Mouse (Mus musculus): ENCODE measurements at regions not wholly inside any gene's neighbourhood (a gene's known extent, or its start where the extent isn't known, plus 50 kb on each side); places are given as distances from the start of the nearest gene placed in this dataset.

- DNase-seq, result no peak
- intact Hi-C loops (cut with DNase I), result no loop called here
Measured at GRCm38 (mm10) chr1:71784880-71785279, 131.9 kb upstream of the Fn1 start.

GRCm38 (mm10) chr1:71778292-71778691 lies 125.3 kb upstream of the Fn1 start:
- DNase-seq, result no peak
- intact Hi-C loops (cut with DNase I), result no loop called here

- intact Hi-C loops (cut with DNase I), result no loop called here
- no peak for DNase-seq
Measured at GRCm38 (mm10) chr1:71775865-71776501, 123.0 kb upstream of the Fn1 start.

GRCm38 (mm10) chr1:71772526-71772925 lies 119.5 kb upstream of the Fn1 start:
- DNase-seq, result no peak
- intact Hi-C loops (cut with DNase I), result no loop called here

GRCm38 (mm10) chr1:71771798-71772197 lies 118.8 kb upstream of the Fn1 start:
- DNase-seq, result no peak
- intact Hi-C loops (cut with DNase I), result no loop called here

- DNase-seq, result no peak
- intact Hi-C loops (cut with DNase I), result no loop called here
Measured at GRCm38 (mm10) chr1:71769595-71769994, 116.6 kb upstream of the Fn1 start.

- intact Hi-C loops (cut with DNase I), result no loop called here
- DNase-seq, result no peak
Measured at GRCm38 (mm10) chr1:71767705-71768104, 114.7 kb upstream of the Fn1 start.

GRCm38 (mm10) chr1:71767076-71767475 lies 114.1 kb upstream of the Fn1 start:
- intact Hi-C loops (cut with DNase I), result no loop called here
- DNase-seq, result no peak

- no peak for DNase-seq
- intact Hi-C loops (cut with DNase I), result no loop called here
Measured at GRCm38 (mm10) chr1:71764951-71765350, 112.0 kb upstream of the Fn1 start.

GRCm38 (mm10) chr1:71763530-71763929 lies 110.5 kb upstream of the Fn1 start:
- intact Hi-C loops (cut with DNase I), result no loop called here
- DNase-seq, result no peak

GRCm38 (mm10) chr1:71760342-71760741 lies 107.3 kb upstream of the Fn1 start:
- DNase-seq, result no peak
- intact Hi-C loops (cut with DNase I), result no loop called here

- intact Hi-C loops (cut with DNase I), result no loop called here
- no peak for DNase-seq
Measured at GRCm38 (mm10) chr1:71757236-71757635, 104.2 kb upstream of the Fn1 start.

- intact Hi-C loops (cut with DNase I), result no loop called here
- DNase-seq, result no peak
Measured at GRCm38 (mm10) chr1:71756159-71756558, 103.2 kb upstream of the Fn1 start.

GRCm38 (mm10) chr1:71755435-71755834 lies 102.4 kb upstream of the Fn1 start:
- DNase-seq, result no peak
- intact Hi-C loops (cut with DNase I), result no loop called here

- no peak for DNase-seq
- intact Hi-C loops (cut with DNase I), result no loop called here
Measured at GRCm38 (mm10) chr1:71752351-71752750, 99.4 kb upstream of the Fn1 start.

GRCm38 (mm10) chr1:71751601-71752000 lies 98.6 kb upstream of the Fn1 start:
- intact Hi-C loops (cut with DNase I), result no loop called here
- DNase-seq, result no peak

- intact Hi-C loops (cut with DNase I), result no loop called here
Measured at GRCm38 (mm10) chr1:71735606-71736005, 82.6 kb upstream of the Fn1 start.

GRCm38 (mm10) chr1:71731623-71732022 lies 78.6 kb upstream of the Fn1 start:
- intact Hi-C loops (cut with DNase I), result no loop called here
- no peak for DNase-seq

More at GRCm38 (mm10) chr1:71735606-71736005, 82.6 kb upstream of the Fn1 start:
- no peak for DNase-seq

GRCm38 (mm10) chr1:71731011-71731410 lies 78.0 kb upstream of the Fn1 start:
- intact Hi-C loops (cut with DNase I), result no loop called here
- DNase-seq, result no peak

GRCm38 (mm10) chr1:71728852-71729347 lies 75.9 kb upstream of the Fn1 start:
- intact Hi-C loops (cut with DNase I), result no loop called here
- DNase-seq, result no peak

- DNase-seq, result no peak
- intact Hi-C loops (cut with DNase I), result no loop called here
Measured at GRCm38 (mm10) chr1:71723816-71724215, 70.8 kb upstream of the Fn1 start.

- intact Hi-C loops (cut with DNase I), result no loop called here
Measured at GRCm38 (mm10) chr1:71723039-71723397, 70.0 kb upstream of the Fn1 start.

More at GRCm38 (mm10) chr1:71723039-71723397, 70.0 kb upstream of the Fn1 start:
- DNase-seq, result no peak

Data from gastrocnemius, postnatal 36 days (tissue).